Mouse (Mus musculus): Measurements from ENCODE around the gene Zfp157. TPM values are rescaled to one million over a fixed set of nuclear protein-coding genes. Genes with fewer than 3 reads are reported as not detected.
"Not testable (repeated sequence)": the region's sequence is repeated elsewhere in the genome, so short reads cannot be mapped to it uniquely, and the experiment has no call there.

The Zfp157 gene
- polyA plus RNA-seq (2015; fragmentation: Nextera tagmentation; extraction: Ambion mirVana): 9.1 and 10.5 TPM in 2 replicates

GRCm38 (mm10) chr5:138441286-138442194 lies at the start of gene Zfp157:
Gene Zfp157 (plus strand): TSS chr5:138441468.
- H3K27ac ChIP-seq (replicated peaks): peak within 1 kb of the TSS; percentile 86
- H3K27me3 ChIP-seq (ENCODE audit: control insufficient read depth, insufficient read depth, low read length): no peaks in the 10 kb centered on the region
- TF ChIP-seq EP300 (optimal IDR thresholded peaks at IDR 0.05) (no peak), CTCF (IDR thresholded peaks at IDR 0.05; ENCODE audit: low read depth) (no peak)
- H3K4me3 ChIP-seq (ENCODE audit: low read depth, low read length): peak within 1 kb of the TSS; percentile 96
- 0 out of 2 replicates have a peak, but pooled peaks cover 3% of the 10 kb centered on the region for H3K4me1 ChIP-seq (replicated peaks; ENCODE audit: control insufficient read depth, insufficient read depth)
- H3K36me3 ChIP-seq (ENCODE audit: control insufficient read depth, insufficient read depth, low read length): peaks cover 15% of the 10 kb centered on the region; the same call in 1 of the 2 replicates
- WGBS: under 1% methylated on average over 45 of the region's 49 CpGs
- peak; percentile 100 for ATAC-seq (ENCODE audit: low FRiP score, low TSS enrichment)
- peak within 1 kb of the TSS; percentile 81 for H3K4me2 ChIP-seq (replicated peaks; ENCODE audit: low read depth)
- DNase-seq (ENCODE audit: low spot score): peak; percentile 91
- H3K9ac ChIP-seq (ENCODE audit: low read length): peak within 1 kb of the TSS; percentile 99
- H3K9me3 ChIP-seq (ENCODE audit: control insufficient read depth, low read length): no peaks in the 10 kb centered on the region

GRCm38 (mm10) chr5:138397795-138398337 lies 43.4 kb upstream of the Zfp157 start:
- H3K27me3 ChIP-seq (ENCODE audit: control insufficient read depth, insufficient read depth, low read length): no peaks in the 10 kb centered on the region
- WGBS: 63% methylated on average over 2 of the region's 2 CpGs
- ATAC-seq (ENCODE audit: low FRiP score, low TSS enrichment) (no peak), DNase-seq (ENCODE audit: low spot score) (no peak)
- no peak overlapping the region for H3K4me2 ChIP-seq (replicated peaks; ENCODE audit: low read depth)
- H3K9me3 ChIP-seq (ENCODE audit: control insufficient read depth, low read length): no peaks in the 10 kb centered on the region
- TF ChIP-seq EP300 (optimal IDR thresholded peaks at IDR 0.05): no peak
- no peak for TF ChIP-seq CTCF (IDR thresholded peaks at IDR 0.05; ENCODE audit: low read depth)
- H3K4me1 ChIP-seq (replicated peaks; ENCODE audit: control insufficient read depth, insufficient read depth): no peaks in the 10 kb centered on the region
- H3K27ac ChIP-seq (replicated peaks): no peak overlapping the region
- H3K4me3 ChIP-seq (ENCODE audit: low read depth, low read length): no peak overlapping the region
- H3K36me3 ChIP-seq (ENCODE audit: control insufficient read depth, insufficient read depth, low read length): no peaks in the 10 kb centered on the region
- no peak overlapping the region for H3K9ac ChIP-seq (ENCODE audit: low read length)

- H3K9ac ChIP-seq (ENCODE audit: low read length); H3K9me3 ChIP-seq (ENCODE audit: control insufficient read depth, low read length); H3K27ac ChIP-seq (replicated peaks); H3K36me3 ChIP-seq (ENCODE audit: control insufficient read depth, insufficient read depth, low read length); H3K27me3 ChIP-seq (ENCODE audit: control insufficient read depth, insufficient read depth, low read length); DNase-seq (ENCODE audit: low spot score); ATAC-seq (ENCODE audit: low FRiP score, low TSS enrichment); H3K4me1 ChIP-seq (replicated peaks; ENCODE audit: control insufficient read depth, insufficient read depth); H3K4me2 ChIP-seq (replicated peaks; ENCODE audit: low read depth); H3K4me3 ChIP-seq (ENCODE audit: low read depth, low read length): not testable (repeated sequence)
Measured at GRCm38 (mm10) chr5:138400431-138400830, 40.8 kb upstream of the Zfp157 start.

GRCm38 (mm10) chr5:138458371-138458770 lies 17.1 kb downstream of the Zfp157 start:
- DNase-seq (ENCODE audit: low spot score): no peak
- ATAC-seq (ENCODE audit: low FRiP score, low TSS enrichment): no peak
- Histone ChIP-seq H3K27me3 (ENCODE audit: control insufficient read depth, insufficient read depth, low read length) (no peaks in the 10 kb centered on the region), H3K27ac (replicated peaks) (no peak overlapping the region), H3K9me3 (ENCODE audit: control insufficient read depth, low read length) (peaks cover 20% of the 10 kb centered on the region), H3K36me3 (ENCODE audit: control insufficient read depth, insufficient read depth, low read length) (peaks cover 39% of the 10 kb centered on the region), H3K9ac (ENCODE audit: low read length) (no peak overlapping the region), H3K4me3 (ENCODE audit: low read depth, low read length) (no peak overlapping the region), H3K4me2 (replicated peaks; ENCODE audit: low read depth) (no peak overlapping the region), H3K4me1 (replicated peaks; ENCODE audit: control insufficient read depth, insufficient read depth) (no peaks in the 10 kb centered on the region)
- 94% methylated on average over 4 of the region's 4 CpGs for WGBS
- TF ChIP-seq EP300 (optimal IDR thresholded peaks at IDR 0.05): no peak
- TF ChIP-seq CTCF (IDR thresholded peaks at IDR 0.05; ENCODE audit: low read depth): peak; percentile 19

GRCm38 (mm10) chr5:138459107-138459506 lies 17.8 kb downstream of the Zfp157 start:
- no peak for ATAC-seq (ENCODE audit: low FRiP score, low TSS enrichment)
- H3K36me3 ChIP-seq (ENCODE audit: control insufficient read depth, insufficient read depth, low read length): peaks cover 39% of the 10 kb centered on the region

GRCm38 (mm10) chr5:138473601-138474000 lies 32.3 kb downstream of the Zfp157 start:
- Histone ChIP-seq H3K4me3 (ENCODE audit: low read depth, low read length) (no peak overlapping the region), H3K27ac (replicated peaks) (no peak overlapping the region), H3K9ac (ENCODE audit: low read length) (no peak overlapping the region), H3K4me1 (replicated peaks; ENCODE audit: control insufficient read depth, insufficient read depth) (no peaks in the 10 kb centered on the region), H3K27me3 (ENCODE audit: control insufficient read depth, insufficient read depth, low read length) (no peaks in the 10 kb centered on the region), H3K36me3 (ENCODE audit: control insufficient read depth, insufficient read depth, low read length) (no peaks in the 10 kb centered on the region), H3K9me3 (ENCODE audit: control insufficient read depth, low read length) (no peaks in the 10 kb centered on the region), H3K4me2 (replicated peaks; ENCODE audit: low read depth) (no peak overlapping the region)
- WGBS: 23% methylated on average over 6 of the region's 6 CpGs
- DNase-seq (ENCODE audit: low spot score) (peak; percentile 72), ATAC-seq (ENCODE audit: low FRiP score, low TSS enrichment) (no peak)
- TF ChIP-seq CTCF (IDR thresholded peaks at IDR 0.05; ENCODE audit: low read depth) (peak; percentile 91), EP300 (optimal IDR thresholded peaks at IDR 0.05) (no peak)

More at GRCm38 (mm10) chr5:138459107-138459506, 17.8 kb downstream of the Zfp157 start:
- Histone ChIP-seq H3K4me2 (replicated peaks; ENCODE audit: low read depth) (no peak overlapping the region), H3K9ac (ENCODE audit: low read length) (no peak overlapping the region), H3K27me3 (ENCODE audit: control insufficient read depth, insufficient read depth, low read length) (no peaks in the 10 kb centered on the region), H3K4me3 (ENCODE audit: low read depth, low read length) (no peak overlapping the region), H3K27ac (replicated peaks) (no peak overlapping the region), H3K9me3 (ENCODE audit: control insufficient read depth, low read length) (peaks cover 20% of the 10 kb centered on the region), H3K4me1 (replicated peaks; ENCODE audit: control insufficient read depth, insufficient read depth) (no peaks in the 10 kb centered on the region)
- 87% methylated on average over 1 of the region's 1 CpGs for WGBS
- no peak for DNase-seq (ENCODE audit: low spot score)
- TF ChIP-seq EP300 (optimal IDR thresholded peaks at IDR 0.05) (no peak), CTCF (IDR thresholded peaks at IDR 0.05; ENCODE audit: low read depth) (no peak)

GRCm38 (mm10) chr5:138504548-138504947 lies 63.3 kb downstream of the Zfp157 start:
- ATAC-seq (ENCODE audit: low FRiP score, low TSS enrichment); DNase-seq (ENCODE audit: low spot score): not testable (repeated sequence)
- WGBS: 94% methylated on average over 7 of the region's 12 CpGs

More at GRCm38 (mm10) chr5:138504548-138504947, 63.3 kb downstream of the Zfp157 start:
- H3K27ac ChIP-seq (replicated peaks); H3K36me3 ChIP-seq (ENCODE audit: control insufficient read depth, insufficient read depth, low read length); H3K27me3 ChIP-seq (ENCODE audit: control insufficient read depth, insufficient read depth, low read length); H3K4me2 ChIP-seq (replicated peaks; ENCODE audit: low read depth); H3K9ac ChIP-seq (ENCODE audit: low read length); H3K4me3 ChIP-seq (ENCODE audit: low read depth, low read length); H3K4me1 ChIP-seq (replicated peaks; ENCODE audit: control insufficient read depth, insufficient read depth); H3K9me3 ChIP-seq (ENCODE audit: control insufficient read depth, low read length): not testable (repeated sequence)

Data from stomach, postnatal 0 days (tissue).